Mouse (Mus musculus) hindlimb bud, embryonic 11.5 days (tissue): ENCODE results near the gene Fam241a.
A peak's percentile ranks its signal among the peaks of the same experiment; 100 is the strongest.

Experiments
- DNase-seq: peaks from one replicate; pipeline ENCODE4 v3.0.0-alpha.2; 2012; ENCODE audit warnings: low read depth, low spot score; ENCODE audit errors: extremely low spot score

Fam241a gene

DNA sequence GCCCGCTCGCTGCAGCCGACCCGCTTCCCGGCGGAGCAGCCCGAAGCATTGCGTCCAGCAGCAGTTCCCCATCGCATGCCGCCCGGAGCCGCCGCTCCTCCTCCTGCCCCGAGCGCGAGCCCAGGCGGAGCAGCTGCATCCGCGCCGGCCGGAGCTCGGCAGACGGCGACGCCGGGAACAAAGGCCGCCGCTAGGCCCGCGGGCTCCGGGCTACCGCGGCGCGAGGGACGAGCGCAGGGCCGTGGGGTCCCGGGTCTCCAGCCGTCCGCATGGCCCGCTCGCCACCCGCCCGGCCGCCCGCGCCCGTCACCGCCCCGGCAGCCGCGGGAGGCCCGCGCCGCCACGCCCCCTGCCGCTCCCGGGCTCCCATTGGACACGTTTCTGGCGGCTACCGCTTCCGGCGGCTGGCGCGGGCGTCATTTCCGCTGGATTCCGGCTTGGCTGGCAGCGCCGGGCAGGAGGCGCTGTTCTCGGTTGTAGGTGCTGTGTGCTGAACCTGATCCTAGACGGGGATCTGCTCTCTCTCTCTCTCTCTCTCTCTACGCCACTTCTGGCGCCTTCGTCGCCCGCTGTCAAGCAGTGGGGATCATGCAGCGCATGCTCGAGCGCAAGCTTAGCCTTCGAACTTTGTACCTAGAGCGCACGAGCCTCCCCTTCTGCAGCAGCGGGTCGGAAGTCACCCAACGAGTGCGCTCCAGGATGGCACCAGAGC lies 58.8 kb downstream of the Fam241a start, which contains the start of gene Ap1ar:
TSS of gene Ap1ar (minus strand) at position 370 of the 712 bp plus-strand sequence.
- DNase-seq = peak; percentile 66

GRCm38 (mm10) chr3:127836798-127837153 lies 59.3 kb downstream of the Fam241a start:
- DNase-seq = no peak

- DNase-seq = no peak
These were observed 60.5 kb downstream of the Fam241a start for GRCm38 (mm10) chr3:127835594-127835993.

- DNase-seq = no peak
These were observed 62.1 kb downstream of the Fam241a start for GRCm38 (mm10) chr3:127834040-127834439.

DNA sequence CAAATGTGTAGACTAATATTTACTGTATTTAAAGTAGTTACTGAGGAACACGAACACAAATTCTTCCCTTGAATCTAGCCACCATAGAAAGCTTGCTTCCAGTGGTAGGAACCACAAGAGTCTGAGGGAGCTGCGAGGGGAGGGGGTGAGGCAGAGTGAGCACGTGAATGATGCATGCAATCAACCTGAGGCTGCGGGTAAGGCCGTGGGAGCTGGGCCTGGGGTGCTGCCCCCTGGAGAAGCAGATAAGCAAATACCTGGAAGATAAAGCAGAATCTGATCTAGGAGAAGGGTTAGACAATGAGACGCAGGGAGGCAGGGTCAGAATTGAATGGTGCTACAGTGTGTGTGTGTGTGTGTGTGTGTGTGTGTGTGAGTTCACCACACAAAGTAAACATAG lies 65.0 kb downstream of the Fam241a start:
- no peak for DNase-seq

DNA sequence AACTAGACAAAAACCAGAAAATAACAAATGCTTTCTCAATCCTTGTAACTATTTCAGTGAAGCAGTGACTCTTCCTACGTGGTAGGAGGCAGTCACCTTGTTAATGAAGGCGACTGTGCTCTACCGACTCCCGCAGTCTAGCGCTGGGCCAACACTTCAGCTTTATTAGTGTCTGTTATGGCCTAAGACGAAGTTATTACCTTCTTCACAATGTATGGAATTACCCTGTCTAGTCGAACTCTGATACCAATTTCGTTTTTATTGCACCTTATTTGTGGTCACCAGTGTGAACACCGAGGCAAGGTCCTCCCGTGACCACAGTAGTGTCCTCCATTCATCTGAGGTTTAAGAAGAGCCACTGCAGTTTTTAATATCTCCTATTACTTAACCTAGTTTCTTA lies 65.9 kb downstream of the Fam241a start:
- DNase-seq = no peak

- DNase-seq = no peak
These were observed 69.0 kb downstream of the Fam241a start for GRCm38 (mm10) chr3:127827123-127827522.

DNA sequence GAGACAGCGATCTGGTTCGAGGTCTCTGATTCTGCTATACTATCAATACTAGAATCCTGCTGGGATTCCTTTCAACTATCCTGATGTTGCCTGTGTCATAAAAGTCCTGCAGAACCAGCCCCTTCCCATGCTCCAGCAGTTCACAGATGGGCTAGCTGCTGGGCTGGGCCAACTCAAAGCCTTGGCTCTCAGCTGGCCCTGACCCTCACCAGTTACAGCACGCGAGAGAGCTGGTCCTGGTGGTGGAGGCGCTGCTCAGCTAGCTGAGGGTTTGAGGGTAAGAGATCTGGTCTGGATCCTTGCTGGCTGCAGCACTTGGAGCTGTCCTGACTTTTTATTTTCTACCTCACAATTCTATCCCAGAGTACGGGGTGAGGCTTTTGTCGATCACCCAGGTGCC lies 69.6 kb downstream of the Fam241a start:
- no peak for DNase-seq

- DNase-seq = no peak
These were observed 71.9 kb downstream of the Fam241a start for GRCm38 (mm10) chr3:127823886-127824863.

DNA sequence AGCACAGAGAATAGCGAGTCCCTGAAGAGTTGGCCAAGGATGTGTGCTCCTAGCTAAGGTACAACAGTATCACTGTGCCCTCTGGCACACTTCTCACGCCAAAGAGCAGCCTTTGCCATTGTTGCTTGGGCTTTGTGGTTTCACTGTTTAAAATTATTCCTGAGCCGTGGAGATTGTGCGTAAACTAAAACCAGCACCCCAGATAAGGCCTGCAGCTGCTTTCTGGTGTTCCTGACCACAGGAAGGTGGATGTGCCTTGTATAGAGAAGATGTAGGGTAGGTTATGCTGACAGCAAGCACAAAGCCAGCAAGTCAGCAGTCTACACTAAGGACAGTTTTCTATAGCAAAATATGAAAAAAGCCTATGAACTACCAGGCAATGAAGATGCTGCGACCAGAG lies 74.9 kb downstream of the Fam241a start:
- no peak for DNase-seq

GRCm38 (mm10) chr3:127820400-127820799 lies 75.7 kb downstream of the Fam241a start:
- no peak for DNase-seq
